Mouse (Mus musculus): Measurements from ENCODE around the gene Sox5.

Sox5 gene

DNA sequence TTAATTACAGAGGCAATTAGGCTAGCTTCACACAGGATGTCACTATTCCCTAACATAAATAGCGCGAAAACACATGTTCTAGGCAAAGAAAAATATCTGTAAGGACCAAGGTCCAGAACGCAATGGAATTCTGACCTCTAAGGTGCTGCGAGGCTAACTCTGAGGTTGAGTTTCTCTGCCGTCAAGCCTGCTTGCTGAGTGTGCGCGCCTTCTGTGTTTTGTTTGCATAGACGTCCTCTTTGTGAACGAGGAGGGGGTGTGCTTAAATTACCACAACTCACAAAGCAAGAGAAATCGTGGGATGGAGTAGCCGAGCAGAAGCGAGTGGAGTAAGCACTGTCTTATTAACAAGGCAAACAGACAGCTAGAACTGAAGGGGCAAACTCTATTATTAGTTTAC is 202.5 kb downstream of the Sox5 start:
- no peak for DNase-seq (ENCODE audit: low read depth)

DNA sequence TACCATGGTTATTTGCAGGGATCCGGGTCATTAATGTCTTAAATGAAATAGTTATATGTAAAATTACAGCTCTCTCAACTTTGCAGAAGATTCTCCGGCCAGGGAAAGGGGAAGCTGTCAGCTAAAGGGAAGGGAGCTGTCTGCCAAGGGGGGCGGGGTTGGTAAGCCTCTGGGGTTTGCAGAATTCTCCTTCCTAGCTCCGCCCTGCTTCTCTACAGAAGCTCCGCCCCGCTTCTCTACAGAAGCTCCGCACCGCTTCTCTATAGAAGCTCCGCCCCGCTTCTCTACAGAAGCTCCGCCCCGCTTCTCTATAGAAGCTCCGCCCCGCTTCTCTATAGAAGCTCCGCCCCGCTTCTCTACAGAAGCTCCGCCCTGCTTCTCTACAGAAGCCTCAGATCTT is 210.9 kb downstream of the Sox5 start:
- no peak for DNase-seq (ENCODE audit: low read depth)

DNA sequence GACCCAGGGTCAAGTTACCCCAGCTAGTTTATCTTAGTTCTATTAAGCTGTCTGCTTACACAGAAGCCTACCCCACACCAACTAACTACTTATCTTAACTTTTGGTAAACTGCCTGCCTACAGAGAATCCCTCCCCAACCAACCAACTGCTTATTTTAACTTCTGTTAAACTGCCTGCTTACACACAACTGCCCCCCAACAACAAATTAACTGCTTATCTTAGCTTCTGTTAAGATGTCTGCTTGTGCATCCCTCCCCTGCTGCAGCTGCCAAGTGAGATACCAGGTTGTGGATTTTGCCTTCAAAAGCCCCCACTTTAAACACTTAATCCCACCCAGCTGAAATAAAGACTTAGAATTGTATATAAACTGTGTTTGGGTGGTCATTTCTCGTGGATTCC is 215.9 kb downstream of the Sox5 start:
- DNase-seq (ENCODE audit: low read depth) = no peak

DNA sequence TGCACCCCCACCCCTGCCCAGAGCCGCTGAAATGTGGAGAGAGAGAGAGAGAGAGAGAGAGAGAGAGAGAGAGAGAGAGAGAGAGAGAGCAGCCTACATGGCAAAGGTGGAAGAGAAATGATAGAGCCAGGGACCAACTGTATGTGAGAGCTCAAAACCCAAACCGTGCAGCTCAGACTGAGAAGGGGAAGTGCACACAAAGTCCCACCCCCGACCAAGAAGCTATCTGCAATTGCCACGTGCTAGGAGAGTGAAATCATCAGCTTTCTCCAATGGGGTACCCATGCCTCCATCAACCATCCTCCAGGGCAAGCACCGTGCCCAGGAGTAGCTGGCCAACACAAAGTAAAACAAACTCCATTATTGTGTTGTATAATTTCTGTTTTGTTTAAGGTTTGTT is 220.1 kb downstream of the Sox5 start:
- no peak for DNase-seq (ENCODE audit: low read depth)

DNA sequence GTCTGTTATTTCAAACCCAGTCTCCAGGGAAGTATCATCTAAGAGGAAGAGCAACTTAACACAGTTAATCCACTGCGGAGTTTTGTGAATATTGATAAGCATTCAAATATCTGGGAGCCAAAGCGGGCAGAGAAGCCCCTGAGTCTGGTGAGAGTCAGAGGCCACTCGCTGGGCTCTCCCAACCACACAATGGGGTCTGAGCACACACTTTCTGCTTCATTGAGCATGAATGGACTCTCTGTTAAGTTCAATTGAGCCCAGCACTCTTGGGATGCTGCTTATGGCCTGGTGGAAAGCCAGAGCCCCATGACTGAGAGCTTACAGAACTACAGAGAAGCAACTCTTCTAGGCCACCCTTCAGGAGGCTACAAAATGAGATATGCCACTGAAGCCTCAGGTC is 221.6 kb downstream of the Sox5 start:
- DNase-seq (ENCODE audit: low read depth) = no peak

DNA sequence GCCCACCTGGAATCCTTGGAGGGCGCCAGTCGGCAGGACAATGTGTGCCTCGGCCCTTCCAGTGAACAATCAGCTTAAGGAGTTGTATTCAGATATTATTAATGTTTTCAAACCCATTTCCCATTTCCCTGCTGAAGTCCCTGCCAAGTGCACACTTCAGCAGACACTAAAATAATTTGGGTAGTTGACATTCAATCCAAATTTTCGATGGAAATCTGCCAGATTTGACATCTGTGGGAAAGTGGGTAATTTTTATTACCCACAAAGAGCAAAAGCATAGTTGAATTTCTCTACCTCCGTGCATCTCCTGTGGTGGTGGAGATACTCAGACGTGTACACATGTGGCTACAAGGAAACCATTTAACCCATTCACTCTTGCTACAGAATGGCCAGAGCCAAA is 228.3 kb downstream of the Sox5 start:
- no peak for DNase-seq (ENCODE audit: low read depth)

DNA sequence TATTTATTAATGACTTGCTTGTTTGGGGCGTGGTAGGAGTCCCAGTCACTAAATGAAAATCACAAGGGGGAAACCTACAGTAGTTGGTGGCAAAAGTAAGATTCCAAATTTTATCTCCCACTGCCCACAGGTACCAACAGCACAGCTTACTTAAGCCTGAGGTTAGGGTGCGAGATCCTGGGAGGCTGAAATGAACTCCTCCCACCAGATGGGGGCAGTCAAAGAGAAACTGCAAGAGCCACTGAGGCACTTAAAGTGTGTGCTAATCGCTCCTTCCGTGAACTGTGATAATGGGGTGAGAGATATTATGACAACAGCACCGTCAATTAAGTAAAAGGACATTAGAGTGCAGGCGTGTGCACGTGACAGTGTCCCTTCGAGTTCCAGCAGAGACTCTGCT is 232.8 kb downstream of the Sox5 start:
- DNase-seq (ENCODE audit: low read depth) = no peak

DNA sequence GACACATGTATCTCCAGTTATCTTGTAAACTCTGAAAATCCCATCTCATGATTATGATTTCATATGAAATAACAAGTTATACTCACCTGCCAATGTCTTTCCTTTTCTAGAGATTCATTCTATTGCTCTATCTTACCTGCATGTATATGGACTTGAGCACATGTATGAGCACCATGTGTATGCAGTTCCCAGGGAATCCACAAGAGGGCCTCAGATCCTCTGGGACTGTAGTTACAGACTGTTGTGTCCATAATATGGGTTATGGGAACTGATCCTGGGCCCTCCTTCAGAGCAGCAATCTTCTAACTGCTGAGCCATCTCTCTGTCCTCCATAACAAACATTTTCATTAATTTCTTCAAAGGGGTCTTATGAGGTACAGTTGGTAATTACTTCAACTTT is 234.6 kb downstream of the Sox5 start:
- peak; percentile 8 for DNase-seq (ENCODE audit: low read depth)

DNA sequence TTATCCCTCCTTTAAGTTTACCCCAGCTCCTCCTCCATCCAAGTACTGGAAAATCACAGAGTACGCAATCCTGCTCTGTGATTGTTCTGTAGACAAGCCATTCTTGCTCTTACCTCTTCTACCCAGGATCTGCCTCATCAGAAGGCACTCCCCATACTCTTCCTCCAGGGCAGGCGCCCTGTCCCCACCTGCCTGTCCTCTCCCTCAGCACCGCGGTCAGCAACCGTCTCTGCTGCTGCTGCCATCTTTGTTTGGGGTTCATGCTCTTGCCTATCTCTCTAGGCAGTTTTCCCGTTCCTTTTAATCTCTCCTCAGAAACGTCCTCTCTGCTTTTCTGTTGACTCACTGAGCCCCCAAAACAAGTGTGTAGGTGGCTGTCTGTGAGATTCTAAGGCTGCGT is 236.2 kb downstream of the Sox5 start:
- no peak for DNase-seq (ENCODE audit: low read depth)

DNA sequence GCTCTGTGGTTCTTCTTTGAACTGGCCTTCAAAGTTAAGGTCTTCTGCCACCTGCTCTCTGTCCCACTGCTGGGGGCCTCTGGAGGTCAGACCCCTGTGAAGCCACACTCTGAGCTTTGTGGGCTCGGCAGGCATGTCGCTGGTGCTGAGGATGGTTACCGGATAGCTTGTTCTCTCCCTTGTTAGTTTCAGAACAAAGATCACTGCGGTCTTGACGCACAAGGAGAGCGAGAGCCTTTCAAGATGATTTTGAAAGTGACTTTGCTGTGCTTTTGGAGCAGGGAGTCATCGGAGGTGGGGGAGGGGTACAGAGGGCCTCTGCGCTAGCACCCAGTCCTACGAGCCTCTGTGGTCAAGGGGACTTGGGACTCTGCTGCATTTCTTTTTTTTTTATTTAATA is 240.5 kb downstream of the Sox5 start:
- peak; percentile 25 for DNase-seq (ENCODE audit: low read depth)

DNA sequence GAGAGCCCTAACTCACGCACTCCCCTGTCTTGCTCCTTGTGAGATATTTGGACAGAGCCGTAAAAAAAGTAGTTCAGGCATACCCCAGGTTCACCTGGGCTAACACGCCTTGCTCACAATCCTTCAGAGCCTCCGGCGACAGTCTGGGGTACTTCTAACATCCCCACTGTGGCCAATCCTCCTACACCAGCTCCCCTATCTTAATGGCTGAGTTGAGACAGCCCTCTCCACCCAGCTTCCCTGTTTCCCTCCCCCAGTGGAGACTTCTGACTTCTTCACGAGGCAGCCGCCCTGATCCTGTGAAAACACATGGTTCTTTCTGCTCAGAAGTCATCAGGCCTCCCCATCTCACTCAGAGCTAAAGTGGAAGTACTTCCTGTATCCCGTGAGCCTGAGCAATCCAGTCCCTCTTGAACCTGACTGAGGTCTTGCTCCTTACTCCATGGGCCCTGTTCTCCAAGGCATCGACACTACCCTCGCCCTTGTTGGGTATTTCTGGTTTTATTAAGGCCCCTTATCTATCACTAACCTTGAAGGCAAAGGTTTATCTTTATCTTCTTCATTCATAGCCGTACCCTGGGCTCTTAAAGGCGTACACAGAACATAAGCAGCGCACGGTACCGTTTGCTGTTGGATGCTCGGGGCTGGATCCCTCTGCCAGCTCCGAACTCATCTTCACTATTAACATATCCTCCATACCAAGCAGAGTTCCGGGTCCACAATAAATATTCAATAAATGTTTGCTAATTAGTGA is 242.2 kb downstream of the Sox5 start:
- DNase-seq (ENCODE audit: low read depth) = no peak

DNA sequence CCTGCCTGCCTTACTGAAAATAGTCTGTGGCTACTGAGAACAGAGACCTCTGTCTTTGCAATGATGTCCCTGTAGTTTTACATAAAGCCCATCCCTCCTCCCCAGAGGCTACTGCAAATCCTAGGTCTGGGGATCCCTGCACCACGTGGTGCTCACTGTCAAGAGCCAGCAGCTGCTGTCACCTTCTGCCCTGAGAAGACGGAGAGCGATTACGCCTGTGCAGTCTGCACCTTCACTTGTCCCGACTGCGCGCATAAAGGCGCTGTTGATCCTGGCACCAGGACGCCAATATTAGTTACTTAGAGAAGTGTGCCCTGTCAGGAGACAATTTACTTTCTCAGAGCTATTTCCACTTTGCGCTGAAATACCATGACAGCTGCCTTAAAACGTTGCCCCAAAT is 258.3 kb downstream of the Sox5 start:
- DNase-seq (ENCODE audit: low read depth) = no peak

DNA sequence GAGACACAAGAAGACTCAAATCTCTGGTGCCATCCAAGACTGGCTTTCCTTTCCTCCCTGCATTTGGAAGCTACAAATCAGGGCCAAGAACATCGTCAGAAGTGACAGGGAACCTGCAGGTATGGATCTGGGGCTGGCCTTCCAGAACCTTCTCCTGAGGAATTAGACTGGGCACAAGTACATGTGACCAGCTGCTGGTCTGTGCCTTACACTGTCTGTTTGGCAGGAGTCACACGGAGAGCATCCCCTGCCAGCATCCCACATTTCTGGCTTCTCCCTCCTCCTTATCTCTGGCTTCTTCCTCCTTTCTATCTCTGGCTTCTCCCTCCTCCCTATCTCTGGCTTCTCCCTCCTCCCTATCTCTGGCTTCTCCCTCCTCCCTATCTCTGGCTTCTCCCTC is 263.0 kb downstream of the Sox5 start:
- no peak for DNase-seq (ENCODE audit: low read depth)

DNA sequence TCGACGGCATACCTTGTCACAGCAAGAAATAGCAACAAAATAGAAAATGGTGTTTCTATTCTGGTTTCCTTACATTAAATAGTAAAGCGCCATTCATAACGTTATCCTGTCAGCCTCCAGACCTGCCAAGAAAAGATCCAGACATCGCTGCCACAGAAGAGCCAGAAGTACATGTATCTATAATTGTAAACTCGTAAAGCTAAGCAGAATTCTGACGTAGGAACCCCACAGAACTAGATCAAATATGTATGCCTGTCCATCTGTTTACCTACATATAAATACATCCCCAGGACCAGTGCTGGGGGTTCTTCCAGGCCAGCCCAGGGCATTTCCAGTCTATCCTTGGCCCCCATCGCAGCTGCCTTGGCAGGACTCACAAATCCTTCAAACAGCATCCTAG is 265.9 kb downstream of the Sox5 start:
- no peak for DNase-seq (ENCODE audit: low read depth)

DNA sequence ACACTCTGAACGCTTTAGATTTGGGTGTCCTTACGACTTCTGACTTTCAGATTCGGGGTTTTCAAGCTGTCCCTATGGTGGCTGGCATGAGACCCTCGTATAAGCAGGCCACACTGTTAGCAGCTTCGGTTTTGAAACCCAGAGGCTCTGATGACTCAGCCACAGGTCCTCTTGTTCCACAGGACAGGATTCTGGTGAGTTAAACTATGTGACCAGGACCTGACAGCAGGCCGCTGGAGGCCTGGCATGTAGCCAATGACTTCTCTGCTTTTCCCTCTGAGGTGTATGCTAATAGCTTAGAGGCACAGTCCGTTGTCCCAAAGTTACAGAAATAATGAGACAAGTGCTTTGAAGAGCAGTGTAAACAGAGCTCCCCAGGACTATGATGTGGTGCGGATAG is 268.0 kb downstream of the Sox5 start:
- no peak for DNase-seq (ENCODE audit: low read depth)

DNA sequence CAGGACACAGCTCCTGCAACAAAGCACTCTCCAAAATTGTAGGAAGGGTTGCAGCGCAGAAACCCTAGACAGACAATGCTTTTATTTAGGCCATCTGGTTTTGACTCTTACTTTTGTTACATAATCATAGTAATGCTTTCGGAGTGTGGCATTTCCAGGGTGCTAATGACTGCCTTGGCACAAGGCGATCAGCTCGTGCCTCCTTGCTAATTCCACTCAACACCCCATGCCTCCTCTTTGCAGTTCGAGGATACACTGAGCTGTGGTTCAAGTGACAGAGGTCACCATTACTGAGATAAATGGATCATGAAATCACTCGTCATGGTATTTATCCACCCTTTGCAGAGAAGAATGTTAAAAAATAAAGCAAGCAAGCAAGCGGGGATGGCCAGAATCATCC is 269.9 kb downstream of the Sox5 start:
- DNase-seq (ENCODE audit: low read depth) = no peak

DNA sequence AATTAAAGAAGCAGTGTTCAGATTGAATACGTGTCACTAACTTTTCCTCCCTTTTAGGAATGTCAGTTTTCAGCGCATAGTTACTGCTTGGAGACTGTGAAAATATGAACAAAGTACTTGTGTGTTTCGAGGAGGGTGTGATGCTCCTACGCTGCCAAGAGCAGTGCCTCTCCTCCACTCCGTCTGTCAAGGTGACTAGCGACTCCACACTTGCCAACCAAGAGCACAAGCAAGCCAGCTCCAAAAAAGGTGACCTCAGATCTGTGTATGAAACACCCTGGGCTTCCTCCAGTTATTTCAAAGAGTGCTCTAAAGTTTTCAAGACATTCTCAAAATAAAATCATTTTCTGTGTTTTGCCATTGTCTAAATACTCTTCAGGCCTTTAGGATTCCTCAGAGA is 271.6 kb downstream of the Sox5 start:
- DNase-seq (ENCODE audit: low read depth) = no peak

DNA sequence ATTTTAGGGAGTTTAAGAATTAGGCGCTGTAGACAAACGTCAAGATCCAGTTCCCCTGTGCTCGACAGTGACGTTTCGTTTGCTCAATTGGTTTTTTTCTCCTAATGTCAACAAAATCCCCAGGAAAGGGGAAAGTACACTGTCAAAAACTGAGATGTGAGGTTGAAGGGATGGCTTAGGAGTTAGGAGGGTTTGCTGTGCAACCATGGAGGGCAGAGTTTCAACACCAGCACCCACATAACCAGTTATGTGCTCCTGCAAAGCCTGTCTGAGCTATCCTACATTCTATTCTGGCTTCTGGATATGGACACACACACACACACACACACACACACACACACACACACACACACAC is 277.6 kb downstream of the Sox5 start:
- DNase-seq (ENCODE audit: low read depth) = no peak

DNA sequence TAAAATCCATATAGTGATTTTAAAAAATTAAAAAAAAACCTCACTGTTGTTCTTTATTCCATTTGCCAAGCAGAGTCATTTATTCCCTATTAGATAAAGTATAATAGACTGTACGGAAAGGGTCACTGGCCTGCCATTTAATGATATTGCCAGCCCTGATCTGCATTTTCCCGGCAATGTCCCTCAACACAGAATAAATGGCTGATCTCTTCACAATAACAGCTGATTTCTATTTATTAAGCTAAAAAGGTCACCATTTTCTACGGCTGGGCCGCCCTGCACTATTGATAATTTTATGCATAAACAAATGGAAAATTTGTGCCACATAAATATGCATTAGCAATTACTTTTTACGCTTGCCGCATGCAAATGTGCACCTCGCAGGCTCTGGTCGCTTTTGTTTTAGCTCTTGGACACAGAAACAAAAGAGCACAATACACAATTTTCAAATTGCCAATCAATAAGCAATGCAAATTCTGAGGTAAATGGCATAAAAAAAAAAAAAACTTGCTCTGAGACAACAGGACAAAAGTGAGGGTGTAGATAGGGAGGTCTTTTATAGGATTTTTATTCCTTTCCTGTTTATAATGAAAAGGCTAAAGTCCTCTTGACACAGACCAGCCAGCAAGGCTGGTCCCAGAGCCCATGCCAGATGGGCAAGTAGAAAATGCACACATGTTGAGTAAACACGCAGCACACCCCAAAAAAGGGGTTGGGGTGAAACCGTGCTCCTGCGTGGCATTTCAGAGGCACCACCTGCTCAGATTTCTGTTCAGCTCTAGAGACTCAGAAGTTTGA is 278.2 kb downstream of the Sox5 start:
- DNase-seq (ENCODE audit: low read depth) = no peak

DNA sequence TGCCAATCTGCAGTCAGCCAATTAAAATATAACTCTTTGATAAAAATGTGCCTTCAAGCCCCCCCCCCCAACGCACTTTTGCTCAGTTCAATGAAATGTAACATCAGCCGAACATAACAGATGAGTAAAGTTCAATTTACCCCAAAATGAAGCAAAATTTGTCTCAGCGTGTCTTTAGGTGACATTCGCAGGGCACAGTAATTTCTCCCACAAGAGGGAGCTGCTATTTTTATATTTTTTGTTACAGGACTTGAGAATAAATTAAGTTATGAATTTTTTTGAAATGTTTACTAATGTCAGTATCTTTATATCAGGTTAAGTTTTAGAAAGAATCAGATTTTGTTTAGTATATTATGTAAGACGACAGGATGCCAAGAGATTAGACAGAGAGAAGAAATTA is 280.3 kb downstream of the Sox5 start:
- DNase-seq (ENCODE audit: low read depth) = no peak

DNA sequence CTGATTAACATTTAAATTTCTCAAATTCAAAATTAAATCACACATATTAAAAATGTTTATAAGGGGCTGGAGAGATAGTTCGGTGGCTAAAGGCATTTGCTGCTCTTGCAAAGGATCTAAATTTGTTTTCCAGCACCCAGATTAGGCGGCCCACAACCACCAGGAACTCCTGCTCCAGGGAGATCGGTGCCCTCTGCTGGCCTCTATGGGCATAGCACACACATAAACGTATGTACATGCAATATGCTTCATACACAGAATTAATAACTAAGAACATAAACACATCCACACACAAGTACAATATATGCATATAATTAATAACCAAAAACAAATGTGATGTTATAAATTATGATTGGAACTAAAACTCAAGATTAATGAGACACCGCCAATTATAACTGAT is 283.6 kb downstream of the Sox5 start:
- DNase-seq (ENCODE audit: low read depth) = peak; percentile 13

DNA sequence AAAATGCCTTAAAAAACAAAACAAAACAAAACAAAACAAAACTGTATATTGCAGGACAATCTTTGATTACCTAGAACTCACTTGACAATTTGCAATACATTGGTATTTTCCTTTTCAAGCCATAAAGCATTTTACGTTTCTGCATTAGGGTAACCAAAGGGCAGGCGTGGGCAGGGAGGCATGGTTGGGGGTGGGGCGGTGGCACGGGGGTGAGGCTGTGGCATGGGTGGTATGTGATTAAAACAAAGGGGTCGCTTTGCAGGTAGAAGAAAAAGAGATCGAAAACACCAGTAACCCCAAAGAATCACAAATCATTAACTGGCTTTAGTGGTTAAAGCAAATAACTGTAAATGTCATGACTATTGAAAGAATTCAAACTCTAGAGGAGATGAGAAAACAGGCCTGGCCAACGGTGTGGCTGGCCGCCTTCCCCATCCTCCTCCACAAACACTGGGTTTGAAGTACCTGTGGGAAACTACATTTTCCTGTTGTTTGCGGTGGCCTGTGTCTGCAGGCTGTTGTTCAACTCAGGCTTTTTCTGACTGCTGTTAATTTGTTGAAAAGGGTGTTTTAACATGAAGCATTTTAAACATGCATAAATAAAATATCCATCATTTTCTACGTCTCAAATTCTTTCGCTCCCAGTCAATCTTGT is 289.9 kb downstream of the Sox5 start:
- no peak for DNase-seq (ENCODE audit: low read depth)

DNA sequence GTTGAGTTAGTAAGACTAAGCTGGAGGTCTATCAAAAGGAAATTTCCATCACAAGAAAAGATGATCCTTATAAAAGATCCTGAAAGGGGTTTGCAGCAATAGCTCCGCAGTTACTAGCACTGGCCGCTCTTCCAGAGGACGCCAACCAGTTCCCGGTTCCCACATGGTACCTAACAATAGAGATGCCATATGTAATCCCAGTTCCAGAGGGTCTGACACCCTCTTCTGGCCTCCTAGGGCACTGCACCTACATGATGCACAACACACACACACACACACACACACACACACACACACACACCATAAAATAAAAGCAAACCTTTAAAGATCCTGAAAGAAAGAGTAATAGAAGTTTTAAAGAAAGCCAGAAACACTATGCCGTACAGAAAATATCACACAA is 290.9 kb downstream of the Sox5 start:
- DNase-seq (ENCODE audit: low read depth) = no peak

Measured in induced T-regulatory cell, adult 2 months (primary cell).